12 mouse cellular contexts compared by ENCODE assay signal in the genomic region with DNA sequence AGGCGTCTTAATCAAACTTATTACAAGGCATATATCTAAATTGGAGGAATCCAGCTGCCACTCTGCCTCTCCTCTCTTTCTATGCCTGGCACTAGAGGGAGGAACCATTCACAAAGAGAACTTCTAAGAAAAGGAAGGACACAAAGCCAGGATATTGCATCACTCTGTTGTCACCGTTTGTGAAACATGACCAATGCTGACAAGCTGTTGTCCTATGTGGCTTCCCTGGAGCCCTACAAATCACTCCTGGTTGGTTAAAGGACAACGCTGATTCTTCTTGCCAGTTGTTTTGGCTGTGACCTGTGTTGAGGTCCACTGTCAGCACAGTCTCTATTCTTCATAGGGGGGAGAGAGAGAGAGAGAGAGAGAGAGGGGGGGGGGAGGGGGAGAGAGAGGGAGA. TPM values are rescaled to one million over a fixed set of nuclear protein-coding genes. Genes with fewer than 3 reads are reported as not detected.
A peak's percentile ranks its signal among the peaks of the same experiment; 100 is the strongest.
DNase-seq lines count a peak whose midpoint lies in the region; ATAC-seq and TF ChIP-seq lines count a peak whose summit lies in the region.
"Had no signal": no experiment of that assay in that cellular context is flagged by ENCODE, and none has a peak within 500 bp of the region (broad histone marks: within the 10 kb centered on the region; RNA-seq: fewer than 3 reads in every experiment).

No protein-coding gene starts in this region.

- H3K9ac ChIP-seq in lung, embryonic 14.5 days, result no peak overlapping the region
- no peak overlapping the region for H3K9ac ChIP-seq in liver, embryonic 16.5 days (ENCODE audit: low read depth, low read length)

- H3K9me3 ChIP-seq in lung, embryonic 14.5 days (ENCODE audit: low read depth, low read length), result no peaks in the 10 kb centered on the region
- no peaks in the 10 kb centered on the region for H3K9me3 ChIP-seq in liver, embryonic 16.5 days (replicated peaks; ENCODE audit: control insufficient read depth, low read length)

- TF ChIP-seq CTCF in lung, embryonic 14.5 days (IDR thresholded peaks at IDR 0.05; ENCODE audit: low read depth), result no peak
- no peak for TF ChIP-seq CTCF in lung, adult 2 months (IDR thresholded peaks at IDR 0.05; ENCODE audit: insufficient read depth, low read length)

- DNase-seq in lung, embryonic 14.5 days, result peak; percentile 51
- no peak for DNase-seq in lung, adult 2 months
- peak; percentile 48 for DNase-seq in adrenal gland, postnatal 10 days
- DNase-seq in urinary bladder, postnatal 25 days (ENCODE audit: low spot score), result no peak
- no peak for DNase-seq in ovary, postnatal 36 days (ENCODE audit: low spot score)
- DNase-seq in layer of hippocampus, adult 9-10 months (ENCODE audit: low spot score), result no peak
- DNase-seq: cerebellum, adult 9-11 months; gastrocnemius, postnatal 10 days; kidney, adult 9 months; layer of hippocampus, postnatal 36 days; thymus, postnatal 4 days had no signal

- 0 out of 2 replicates have a peak, but pooled peaks cover 10% of the 10 kb centered on the region for H3K4me1 ChIP-seq in lung, embryonic 14.5 days (ENCODE audit: insufficient read depth)
- H3K4me1 ChIP-seq in lung, adult 2 months (ENCODE audit: control insufficient read depth, insufficient read depth, low read length), result peaks cover 7% of the 10 kb centered on the region
- H3K4me1 ChIP-seq in liver, embryonic 16.5 days (ENCODE audit: control insufficient read depth, low read depth, low read length), result peaks cover 47% of the 10 kb centered on the region

- H3K4me2 ChIP-seq in lung, embryonic 14.5 days, result no peak overlapping the region
- H3K4me2 ChIP-seq in liver, embryonic 16.5 days (ENCODE audit: low read depth, low read length), result no peak overlapping the region

- no peak; the same call in 1 of the 2 replicates for ATAC-seq in lung, embryonic 14.5 days (ENCODE audit: insufficient read depth)
- no peak for ATAC-seq in liver, embryonic 16.5 days (ENCODE audit: low read depth)

- TF ChIP-seq POLR2A in lung, adult 2 months (IDR thresholded peaks at IDR 0.05; ENCODE audit: borderline replicate concordance, extremely low read depth, low read depth, low read length), result no peak

- H3K27me3 ChIP-seq in lung, embryonic 14.5 days (ENCODE audit: insufficient read depth, low read length), result no peaks in the 10 kb centered on the region
- no peaks in the 10 kb centered on the region for H3K27me3 ChIP-seq in liver, embryonic 16.5 days (ENCODE audit: control insufficient read depth, insufficient read depth, low read depth, low read length)

- H3K27ac ChIP-seq in lung, embryonic 14.5 days (ENCODE audit: low read depth), result no peak overlapping the region
- H3K27ac ChIP-seq in liver, embryonic 16.5 days (ENCODE audit: low read length), result 0 out of 2 replicates have a peak overlapping the region, but pooled peaks have one; percentile 43

- 32% methylated on average over 3 of the region's 3 CpGs for WGBS in lung, embryonic 14.5 days
- WGBS in lung, adult 2 months, result 30% methylated on average over 3 of the region's 3 CpGs
- 17% methylated on average over 3 of the region's 3 CpGs for WGBS in liver, embryonic 16.5 days (ENCODE audit: insufficient replicate concordance)

- no peak overlapping the region for H3K4me3 ChIP-seq in lung, embryonic 14.5 days (ENCODE audit: low read depth, low read length)
- no peak overlapping the region for H3K4me3 ChIP-seq in lung, adult 2 months (replicated peaks; ENCODE audit: extremely low read depth, low read depth, low read length)
- no peak overlapping the region for H3K4me3 ChIP-seq in liver, embryonic 16.5 days (ENCODE audit: low read depth, low read length)

- H3K36me3 ChIP-seq in lung, embryonic 14.5 days (ENCODE audit: insufficient read depth), result no peaks in the 10 kb centered on the region
- H3K36me3 ChIP-seq in liver, embryonic 16.5 days (ENCODE audit: control insufficient read depth, insufficient read depth), result no peaks in the 10 kb centered on the region

RNA-seq across cellular contexts. Expression of gene Abtb2, which starts 17.2 kb away (rescaled TPM):
- 6.5 and 8.0 TPM in 2 replicates for polyA plus RNA-seq in lung, embryonic 14.5 days (2014; fragmentation: Nextera tagmentation; extraction: Ambion mirVana)
- polyA plus RNA-seq in lung, adult 2 months (2012; rRNA removed), result 7.9 and 10.4 TPM in 2 replicates
- total RNA-seq in adrenal gland, postnatal 10 days (2021), result 10 to 100 TPM; 10.7 to 12.3 TPM
- 2.5 and 3.3 TPM in 2 replicates for polyA plus RNA-seq in liver, embryonic 16.5 days (2015; fragmentation: Nextera tagmentation; extraction: Ambion mirVana)

Comparison
In these comparisons a context has a peak if more than half of its experiments do, and no peak if none do; other contexts are left out.
1. DNase-seq: peak in lung, embryonic 14.5 days (single experiment) and adrenal gland, postnatal 10 days (single experiment); none in lung, adult 2 months (single experiment), urinary bladder, postnatal 25 days (single experiment), ovary, postnatal 36 days (single experiment) and layer of hippocampus, adult 9-10 months (single experiment).